Mouse (Mus musculus): ENCODE results near the gene Bicdl2.

Gene Bicdl2

DNA sequence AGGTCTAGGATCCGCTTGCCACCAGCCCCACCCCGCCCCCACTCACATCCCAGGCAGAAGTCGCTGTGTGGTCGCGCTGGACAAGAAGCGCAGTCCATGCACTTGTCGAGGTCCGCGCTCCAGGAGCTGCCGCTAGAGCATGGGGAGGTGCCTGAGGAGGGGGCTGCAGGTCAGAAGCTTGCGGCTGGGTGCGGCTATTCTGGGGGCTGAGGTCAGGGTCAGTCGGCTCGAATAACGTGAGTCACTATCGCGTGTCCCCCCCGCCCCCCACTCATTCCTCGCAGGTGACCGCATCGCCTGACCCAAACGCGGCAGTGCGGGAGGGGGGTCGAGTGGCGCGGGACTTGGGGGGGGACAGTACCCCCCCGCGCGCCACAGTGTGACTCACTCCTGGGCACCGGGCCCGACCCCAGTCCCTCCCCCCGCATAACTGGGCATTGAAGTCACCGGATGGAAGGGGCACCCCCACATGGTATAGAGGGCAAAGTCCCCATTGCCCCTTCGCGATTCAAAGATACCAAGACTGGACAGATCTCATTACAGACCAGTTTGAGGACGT is 16.2 kb downstream of the Bicdl2 start:
- Histone ChIP-seq H3K36me3 (ENCODE audit: insufficient read depth, low read length) (peaks cover 28% of the 10 kb centered on the region), H3K9me3 (ENCODE audit: low read length) (no peaks in the 10 kb centered on the region), H3K4me3 (replicated peaks; ENCODE audit: low read length) (peak overlapping the region; percentile 89), H3K27me3 (ENCODE audit: insufficient read depth, low read length) (peaks cover 48% of the 10 kb centered on the region), H3K4me1 (replicated peaks; ENCODE audit: low read depth, low read length) (peaks cover 89% of the 10 kb centered on the region)
- no peak for TF ChIP-seq NANOG (IDR thresholded peaks at IDR 0.05; ENCODE audit: borderline replicate concordance, low read length)
- no peak for TF ChIP-seq CTCF (conservative IDR thresholded peaks at IDR 0.05; ENCODE audit: low read length)
- no peak for TF ChIP-seq POU5F1 (IDR thresholded peaks at IDR 0.05; ENCODE audit: borderline replicate concordance, low read length)

DNA sequence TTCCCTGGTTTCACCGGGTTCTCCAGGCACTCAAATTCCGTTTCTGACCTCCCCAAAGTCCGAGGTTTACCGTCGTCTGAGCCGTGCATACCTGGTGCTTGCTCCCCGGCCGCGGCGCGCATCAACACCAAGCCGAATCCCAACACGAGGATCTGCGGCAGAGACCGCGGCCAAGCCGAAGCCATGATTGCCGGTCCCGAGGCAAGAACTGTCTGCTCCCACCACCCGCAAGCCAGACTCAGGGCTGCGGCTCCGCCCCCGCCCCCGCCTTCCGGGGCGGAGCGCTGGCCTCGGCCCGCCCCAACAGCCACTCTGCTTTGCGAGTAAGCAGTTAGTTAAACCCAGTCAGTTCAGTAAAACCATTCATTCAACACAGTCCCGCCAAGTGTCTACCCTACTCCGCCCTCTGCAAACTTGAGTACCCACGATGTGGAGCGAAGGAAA is 17.0 kb downstream of the Bicdl2 start, which contains the start of gene Tnfrsf12a:
Gene Tnfrsf12a, minus strand, starts transcription at position 233 of the 444 bp plus-strand sequence.
- H3K4me3 ChIP-seq (replicated peaks; ENCODE audit: low read length): peak within 1 kb of the TSS; percentile 89
- no peak for TF ChIP-seq CTCF (conservative IDR thresholded peaks at IDR 0.05; ENCODE audit: low read length)
- TF ChIP-seq POU5F1 (IDR thresholded peaks at IDR 0.05; ENCODE audit: borderline replicate concordance, low read length): no peak
- TF ChIP-seq NANOG (IDR thresholded peaks at IDR 0.05; ENCODE audit: borderline replicate concordance, low read length): no peak
- peaks cover 26% of the 10 kb centered on the region for H3K36me3 ChIP-seq (ENCODE audit: insufficient read depth, low read length)
- peaks cover 89% of the 10 kb centered on the region for H3K4me1 ChIP-seq (replicated peaks; ENCODE audit: low read depth, low read length)
- no peaks in the 10 kb centered on the region for H3K9me3 ChIP-seq (ENCODE audit: low read length)
- H3K27me3 ChIP-seq (ENCODE audit: insufficient read depth, low read length): peaks cover 55% of the 10 kb centered on the region

DNA sequence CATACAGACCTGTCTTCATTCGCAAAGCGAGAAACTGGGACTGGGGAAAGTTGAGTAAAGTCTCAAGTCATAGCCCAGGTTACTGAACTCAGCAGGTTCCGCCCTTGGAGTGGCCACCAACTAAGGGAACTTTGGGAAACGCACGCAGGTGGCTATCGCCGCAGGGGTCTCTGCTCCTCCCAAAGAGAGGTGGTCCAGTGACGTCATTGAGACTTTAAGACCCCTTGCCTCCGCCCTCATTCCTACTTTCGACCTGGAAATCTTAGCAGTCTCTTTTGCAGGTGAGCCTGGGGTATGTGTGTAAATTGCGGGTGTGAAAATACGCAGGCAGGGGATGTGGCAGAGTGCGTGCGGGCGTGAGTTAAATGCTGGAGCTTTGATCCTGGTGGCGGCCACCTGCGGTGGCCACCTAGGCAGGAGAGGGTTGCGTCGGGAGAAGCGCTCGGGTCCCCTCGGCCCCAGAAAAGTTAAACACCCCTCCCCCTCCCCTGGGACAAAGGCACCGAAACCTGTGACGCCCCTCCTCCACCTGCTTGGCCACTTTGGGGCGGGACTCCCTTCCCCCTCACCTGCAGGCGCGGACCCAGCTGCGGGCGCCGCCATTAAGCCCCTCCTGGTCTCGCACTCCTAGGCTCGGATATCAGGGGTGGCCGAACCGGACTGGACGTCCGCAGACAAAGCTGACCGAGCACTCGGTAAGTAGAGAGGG is 19.0 kb downstream of the Bicdl2 start, which contains the start of gene Cldn6:
Gene Cldn6, plus strand, starts transcription at position 123 of the 709 bp plus-strand sequence.
- peaks cover 70% of the 10 kb centered on the region for H3K27me3 ChIP-seq (ENCODE audit: insufficient read depth, low read length)
- peaks cover 24% of the 10 kb centered on the region for H3K36me3 ChIP-seq (ENCODE audit: insufficient read depth, low read length)
- H3K4me1 ChIP-seq (replicated peaks; ENCODE audit: low read depth, low read length): peaks cover 94% of the 10 kb centered on the region
- TF ChIP-seq NANOG (IDR thresholded peaks at IDR 0.05; ENCODE audit: borderline replicate concordance, low read length): no peak
- TF ChIP-seq CTCF (conservative IDR thresholded peaks at IDR 0.05; ENCODE audit: low read length): no peak
- no peak for TF ChIP-seq POU5F1 (IDR thresholded peaks at IDR 0.05; ENCODE audit: borderline replicate concordance, low read length)
- no peaks in the 10 kb centered on the region for H3K9me3 ChIP-seq (ENCODE audit: low read length)
- H3K4me3 ChIP-seq (replicated peaks; ENCODE audit: low read length): peak within 1 kb of the TSS; percentile 76

DNA sequence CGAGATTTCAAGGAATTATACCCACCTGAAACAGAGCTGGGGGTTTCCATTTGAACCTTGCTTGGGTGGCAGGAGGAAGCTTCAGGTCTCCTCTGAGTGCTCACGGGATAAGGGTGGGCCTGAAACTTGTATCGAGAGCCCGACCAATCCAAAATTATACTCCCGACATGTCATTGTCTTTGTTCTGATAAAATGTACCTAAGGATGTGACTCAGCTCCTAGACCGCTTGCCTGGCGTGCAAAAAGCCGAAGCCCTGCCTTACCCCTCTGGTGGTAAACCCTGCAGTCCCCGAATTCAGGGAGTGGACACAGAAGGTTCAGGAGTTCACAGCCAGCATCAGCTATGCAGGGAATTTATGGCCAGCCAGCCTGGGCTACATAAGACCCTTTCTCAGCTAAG is 20.0 kb downstream of the Bicdl2 start:
- H3K36me3 ChIP-seq (ENCODE audit: insufficient read depth, low read length): peaks cover 17% of the 10 kb centered on the region
- no peaks in the 10 kb centered on the region for H3K9me3 ChIP-seq (ENCODE audit: low read length)
- TF ChIP-seq NANOG (IDR thresholded peaks at IDR 0.05; ENCODE audit: borderline replicate concordance, low read length) (no peak), POU5F1 (IDR thresholded peaks at IDR 0.05; ENCODE audit: borderline replicate concordance, low read length) (no peak), CTCF (conservative IDR thresholded peaks at IDR 0.05; ENCODE audit: low read length) (no peak)
- peaks cover 94% of the 10 kb centered on the region for H3K4me1 ChIP-seq (replicated peaks; ENCODE audit: low read depth, low read length)
- peak overlapping the region; percentile 76 for H3K4me3 ChIP-seq (replicated peaks; ENCODE audit: low read length)
- peaks cover 70% of the 10 kb centered on the region for H3K27me3 ChIP-seq (ENCODE audit: insufficient read depth, low read length)

DNA sequence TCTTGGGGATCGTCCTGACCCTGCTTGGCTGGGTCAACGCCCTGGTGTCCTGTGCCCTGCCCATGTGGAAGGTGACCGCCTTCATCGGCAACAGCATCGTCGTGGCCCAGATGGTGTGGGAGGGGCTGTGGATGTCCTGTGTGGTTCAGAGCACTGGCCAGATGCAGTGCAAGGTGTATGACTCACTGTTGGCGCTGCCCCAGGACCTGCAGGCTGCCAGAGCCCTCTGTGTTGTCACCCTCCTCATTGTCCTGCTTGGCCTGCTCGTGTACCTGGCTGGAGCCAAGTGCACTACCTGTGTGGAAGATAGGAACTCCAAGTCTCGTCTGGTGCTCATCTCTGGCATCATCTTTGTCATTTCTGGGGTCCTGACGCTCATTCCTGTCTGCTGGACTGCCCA is 20.8 kb downstream of the Bicdl2 start:
- Histone ChIP-seq H3K4me3 (replicated peaks; ENCODE audit: low read length) (peak overlapping the region; percentile 5; the same call in 1 of the 2 replicates), H3K4me1 (replicated peaks; ENCODE audit: low read depth, low read length) (peaks cover 91% of the 10 kb centered on the region), H3K27me3 (ENCODE audit: insufficient read depth, low read length) (peaks cover 70% of the 10 kb centered on the region), H3K9me3 (ENCODE audit: low read length) (no peaks in the 10 kb centered on the region), H3K36me3 (ENCODE audit: insufficient read depth, low read length) (peaks cover 14% of the 10 kb centered on the region)
- TF ChIP-seq CTCF (conservative IDR thresholded peaks at IDR 0.05; ENCODE audit: low read length): no peak
- TF ChIP-seq POU5F1 (IDR thresholded peaks at IDR 0.05; ENCODE audit: borderline replicate concordance, low read length): no peak
- no peak for TF ChIP-seq NANOG (IDR thresholded peaks at IDR 0.05; ENCODE audit: borderline replicate concordance, low read length)

DNA sequence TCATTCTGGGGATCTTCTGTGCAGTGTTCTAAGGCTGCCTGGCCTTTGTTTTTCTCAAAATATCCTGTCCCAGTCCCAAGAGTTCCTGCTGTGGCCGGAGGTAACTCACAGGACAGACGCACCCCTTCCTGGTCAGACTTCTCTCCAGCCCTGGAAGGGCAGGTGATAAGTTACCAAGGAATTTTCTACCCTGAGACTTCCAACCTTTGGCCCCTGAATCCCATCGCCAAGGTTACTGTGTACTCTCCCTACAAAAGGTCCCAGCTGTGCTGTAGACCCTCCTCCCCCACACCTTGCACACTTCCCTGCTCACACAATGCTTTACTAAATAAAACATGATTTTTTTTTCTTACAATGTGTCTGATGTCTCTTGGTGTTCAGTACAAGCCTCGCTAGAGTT is 21.8 kb downstream of the Bicdl2 start:
- Histone ChIP-seq H3K36me3 (ENCODE audit: insufficient read depth, low read length) (peaks cover 14% of the 10 kb centered on the region), H3K4me3 (replicated peaks; ENCODE audit: low read length) (0 out of 2 replicates have a peak overlapping the region, but pooled peaks have one; percentile 5), H3K4me1 (replicated peaks; ENCODE audit: low read depth, low read length) (peaks cover 82% of the 10 kb centered on the region), H3K9me3 (ENCODE audit: low read length) (no peaks in the 10 kb centered on the region), H3K27me3 (ENCODE audit: insufficient read depth, low read length) (peaks cover 61% of the 10 kb centered on the region)
- no peak for TF ChIP-seq CTCF (conservative IDR thresholded peaks at IDR 0.05; ENCODE audit: low read length)
- TF ChIP-seq POU5F1 (IDR thresholded peaks at IDR 0.05; ENCODE audit: borderline replicate concordance, low read length): no peak
- TF ChIP-seq NANOG (IDR thresholded peaks at IDR 0.05; ENCODE audit: borderline replicate concordance, low read length): no peak

DNA sequence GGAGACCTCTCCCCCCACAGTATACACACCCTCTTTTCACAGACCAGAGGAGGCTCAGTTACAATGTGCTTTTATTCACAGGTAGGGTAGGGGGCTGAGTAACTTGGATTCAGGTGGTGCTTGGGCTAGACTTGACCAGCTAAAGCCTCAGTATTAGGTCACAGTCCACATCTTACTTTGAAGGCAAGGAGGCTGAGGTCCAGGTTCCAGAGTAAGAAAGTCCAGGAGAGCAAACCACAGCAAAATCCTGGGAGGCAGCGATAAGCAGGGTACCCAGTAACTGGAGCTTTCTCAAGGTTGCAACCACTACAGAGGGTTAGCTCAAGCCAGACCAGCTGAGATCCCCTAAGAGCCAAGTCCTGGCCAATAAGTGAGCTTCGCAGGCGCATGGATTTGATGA is 22.2 kb downstream of the Bicdl2 start:
- TF ChIP-seq CTCF (conservative IDR thresholded peaks at IDR 0.05; ENCODE audit: low read length) (no peak), NANOG (IDR thresholded peaks at IDR 0.05; ENCODE audit: borderline replicate concordance, low read length) (no peak), POU5F1 (IDR thresholded peaks at IDR 0.05; ENCODE audit: borderline replicate concordance, low read length) (no peak)
- Histone ChIP-seq H3K27me3 (ENCODE audit: insufficient read depth, low read length) (peaks cover 61% of the 10 kb centered on the region), H3K9me3 (ENCODE audit: low read length) (no peaks in the 10 kb centered on the region)

DNA sequence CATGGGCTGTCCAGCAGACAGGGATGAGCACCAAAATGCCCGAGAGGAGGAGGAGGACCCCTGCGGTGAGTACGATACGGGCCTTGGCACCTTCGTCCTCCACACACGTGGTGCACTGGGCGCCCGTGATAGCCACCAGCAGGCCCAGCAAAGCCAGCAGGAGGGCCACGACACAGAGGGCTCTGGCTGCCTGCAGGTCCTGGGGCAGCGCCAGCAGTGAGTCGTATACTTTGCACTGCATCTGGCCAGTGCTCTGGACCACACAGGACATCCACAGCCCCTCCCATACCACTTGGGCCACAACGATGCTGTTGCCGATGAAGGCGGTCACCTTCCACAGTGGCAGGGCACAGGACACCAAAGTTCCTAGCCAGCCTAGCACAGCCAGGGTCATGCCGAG is 22.9 kb downstream of the Bicdl2 start:
- H3K9me3 ChIP-seq (ENCODE audit: low read length): no peaks in the 10 kb centered on the region
- H3K27me3 ChIP-seq (ENCODE audit: insufficient read depth, low read length): peaks cover 54% of the 10 kb centered on the region
- peaks cover 14% of the 10 kb centered on the region for H3K36me3 ChIP-seq (ENCODE audit: insufficient read depth, low read length)
- peak overlapping the region; percentile 73 for H3K4me3 ChIP-seq (replicated peaks; ENCODE audit: low read length)
- H3K4me1 ChIP-seq (replicated peaks; ENCODE audit: low read depth, low read length): peaks cover 74% of the 10 kb centered on the region
- no peak for TF ChIP-seq POU5F1 (IDR thresholded peaks at IDR 0.05; ENCODE audit: borderline replicate concordance, low read length)

More for the DNA sequence above, 22.2 kb downstream of the Bicdl2 start:
- peaks cover 80% of the 10 kb centered on the region for H3K4me1 ChIP-seq (replicated peaks; ENCODE audit: low read depth, low read length)
- peaks cover 14% of the 10 kb centered on the region for H3K36me3 ChIP-seq (ENCODE audit: insufficient read depth, low read length)
- peak overlapping the region; percentile 73 for H3K4me3 ChIP-seq (replicated peaks; ENCODE audit: low read length)
